Mouse (Mus musculus) frontal cortex, adult 2 months (tissue): ENCODE results near the gene Gpr137. TPM values are rescaled to one million over a fixed set of nuclear protein-coding genes. Genes with fewer than 3 reads are reported as not detected.

ENCODE experiments used
- DNase-seq, 2 experiments: peaks; one replicate each; pipeline ENCODE4 v3.0.0; 2022; ENCODE audit warnings: low spot score in 1 of 2; ENCODE audit errors: extremely low spot score in 1 of 2
- polyA plus RNA-seq: library from polyadenylated mRNA; depleted of rRNA; stranded (reverse); fragments of >200 nt; gene quantifications from 2 replicates; pipeline ENCODE4 v1.2.3, GENCODE M21; 2012

Gpr137 gene
- polyA plus RNA-seq, 1 experiment = 105 TPM

DNA sequence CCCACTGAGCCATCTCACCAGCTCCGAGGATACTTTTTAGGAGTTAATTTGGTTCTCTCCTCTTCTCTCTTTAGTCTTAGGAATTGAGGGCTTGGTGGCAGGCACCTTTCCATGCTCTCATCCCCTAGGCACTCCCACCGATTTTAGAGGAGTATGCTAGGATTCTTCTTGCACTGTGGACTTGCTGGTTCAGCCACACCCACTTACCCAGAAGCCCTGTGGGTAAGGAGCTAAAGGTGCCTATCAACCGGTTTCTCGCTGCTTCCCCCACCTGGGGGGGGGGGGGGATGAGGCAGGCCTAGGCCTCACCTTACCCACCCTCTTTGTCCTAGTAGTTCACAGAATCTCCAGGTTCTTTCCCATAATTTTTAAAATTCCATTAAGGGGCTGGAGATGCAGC is 5.5 kb upstream of the Gpr137 start:
- no peak for DNase-seq

DNA sequence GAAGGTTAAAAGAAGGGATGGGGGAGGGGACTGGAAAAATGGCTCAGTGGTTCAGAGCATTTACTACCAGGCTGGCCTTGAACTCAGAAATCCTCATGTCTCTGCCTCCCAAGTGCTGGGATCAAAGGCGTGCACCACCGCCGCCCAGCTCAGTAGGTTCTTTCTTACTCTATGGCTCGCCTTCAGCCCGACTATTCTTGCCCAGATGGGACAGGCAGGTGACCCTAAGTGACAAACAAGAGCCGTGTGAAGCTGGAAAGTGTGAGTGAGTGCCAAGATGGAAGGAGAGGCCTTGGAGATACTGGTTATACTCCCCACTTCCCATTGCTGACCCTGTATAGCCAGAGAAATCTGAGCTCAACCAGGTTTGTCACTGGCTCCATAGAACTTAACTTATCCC is 1.4 kb upstream of the Gpr137 start:
- no peak for DNase-seq

DNA sequence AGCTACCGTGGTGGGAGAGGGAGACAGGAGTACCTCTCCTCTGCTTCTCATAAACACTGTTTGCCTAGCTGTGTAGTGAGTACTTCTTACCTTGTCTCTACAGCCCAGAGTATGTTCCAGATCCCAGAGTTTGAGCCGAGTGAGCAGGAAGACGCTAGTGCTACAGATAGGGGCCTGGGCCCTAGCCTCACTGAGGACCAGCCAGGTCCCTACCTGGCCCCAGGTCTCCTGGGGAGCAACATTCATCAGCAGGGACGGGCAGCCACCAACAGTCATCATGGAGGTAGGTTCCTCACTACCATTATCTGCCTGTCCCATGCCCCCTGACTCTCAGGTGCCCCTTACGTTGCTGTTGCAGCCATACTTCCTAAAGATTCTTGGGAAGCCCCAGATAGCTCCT is 484 bp upstream of the Gpr137 start:
- DNase-seq = no peak

DNA sequence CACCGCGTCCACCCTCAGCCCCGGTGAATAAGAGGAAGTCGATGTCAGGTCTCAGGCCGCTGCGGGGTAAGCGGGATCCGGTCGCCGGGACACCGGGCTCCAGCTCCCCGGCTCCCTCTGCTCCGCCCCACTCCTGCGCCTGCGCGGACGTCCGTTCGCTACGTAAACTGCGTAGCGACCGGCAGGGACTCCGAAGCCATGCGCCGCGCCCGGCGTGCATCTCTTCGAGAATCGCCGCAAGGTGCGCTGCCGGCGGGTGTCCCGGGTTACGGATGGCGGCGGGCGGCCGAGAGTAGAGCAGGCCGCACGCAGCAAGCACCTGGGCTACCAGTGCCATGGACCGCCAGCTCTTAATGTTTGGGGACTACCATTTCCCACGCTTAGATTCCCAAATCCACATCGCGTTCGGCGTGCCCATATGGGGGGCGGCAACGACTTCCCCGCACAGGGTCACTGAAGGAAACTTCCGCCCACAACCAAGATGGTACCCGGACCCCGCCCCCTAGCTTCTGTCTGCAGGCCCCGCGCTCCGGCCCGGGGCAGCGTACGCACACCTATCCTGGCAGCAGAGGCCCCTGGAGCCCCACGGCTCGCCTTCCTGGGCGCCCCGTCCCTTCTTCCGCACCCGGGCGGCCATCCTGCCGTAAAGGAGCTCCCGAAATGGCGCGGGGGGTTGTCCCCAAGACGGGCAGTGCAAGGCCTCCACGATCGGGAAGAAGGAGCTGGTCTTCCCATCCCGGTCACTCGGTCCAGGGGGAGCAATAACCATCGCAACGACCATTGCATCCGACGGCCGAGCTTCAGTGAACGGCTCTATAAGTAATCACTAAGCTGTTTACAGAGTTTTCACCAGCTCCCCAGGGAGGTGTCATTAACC is 670 bp downstream of the Gpr137 start, which contains the start of gene Bad:
Gene Bad (plus strand): TSS at position 490 of the 877 bp plus-strand sequence.
- DNase-seq = peak; percentile 77 to 94

DNA sequence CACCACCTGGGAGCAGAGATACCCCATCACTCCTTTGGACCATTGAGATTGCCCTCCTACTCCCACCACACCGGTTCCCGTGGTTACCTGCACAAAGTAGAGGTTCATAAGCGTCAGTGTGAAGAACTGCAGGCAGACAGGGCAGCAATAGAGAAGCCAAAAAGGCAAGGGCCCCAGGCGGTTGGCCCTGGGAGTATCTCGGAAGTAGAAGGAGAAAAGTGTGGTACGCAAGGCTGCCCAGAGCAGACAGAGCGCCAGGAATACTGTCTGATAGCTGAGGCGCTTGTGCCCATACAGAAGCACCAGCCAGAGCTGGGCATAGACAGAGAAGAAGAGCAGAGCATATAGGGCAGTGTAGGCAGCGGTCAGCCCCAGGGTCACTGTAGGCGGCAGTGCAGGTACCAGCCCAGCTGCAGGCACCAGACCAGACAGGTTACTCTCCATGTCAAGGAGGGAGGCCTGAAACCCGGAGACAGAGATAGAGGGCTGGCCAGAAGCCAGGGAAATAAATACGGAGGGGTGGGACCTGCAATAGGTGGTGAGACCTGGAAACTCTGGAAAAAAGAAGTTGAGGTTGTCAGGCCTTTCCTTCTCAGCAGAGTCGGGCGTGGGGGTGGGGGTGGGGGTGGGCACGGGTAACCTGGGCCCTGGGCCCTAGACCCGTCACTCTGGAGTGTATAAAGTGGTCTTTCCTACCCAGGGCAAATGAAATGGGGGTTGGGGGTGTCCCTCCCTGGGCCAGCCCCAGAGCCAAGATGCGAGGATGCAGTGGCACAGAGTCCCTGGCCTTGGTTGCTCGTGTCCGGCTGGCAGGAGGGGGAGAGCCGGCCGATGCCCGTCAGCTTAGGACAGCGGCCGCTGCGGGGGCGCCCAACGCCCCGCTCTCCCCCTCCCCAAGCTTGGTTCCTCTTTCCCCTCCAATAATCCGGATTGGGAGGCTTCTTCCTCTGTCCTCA is 1.6 kb downstream of the Gpr137 start:
- DNase-seq = no peak

DNA sequence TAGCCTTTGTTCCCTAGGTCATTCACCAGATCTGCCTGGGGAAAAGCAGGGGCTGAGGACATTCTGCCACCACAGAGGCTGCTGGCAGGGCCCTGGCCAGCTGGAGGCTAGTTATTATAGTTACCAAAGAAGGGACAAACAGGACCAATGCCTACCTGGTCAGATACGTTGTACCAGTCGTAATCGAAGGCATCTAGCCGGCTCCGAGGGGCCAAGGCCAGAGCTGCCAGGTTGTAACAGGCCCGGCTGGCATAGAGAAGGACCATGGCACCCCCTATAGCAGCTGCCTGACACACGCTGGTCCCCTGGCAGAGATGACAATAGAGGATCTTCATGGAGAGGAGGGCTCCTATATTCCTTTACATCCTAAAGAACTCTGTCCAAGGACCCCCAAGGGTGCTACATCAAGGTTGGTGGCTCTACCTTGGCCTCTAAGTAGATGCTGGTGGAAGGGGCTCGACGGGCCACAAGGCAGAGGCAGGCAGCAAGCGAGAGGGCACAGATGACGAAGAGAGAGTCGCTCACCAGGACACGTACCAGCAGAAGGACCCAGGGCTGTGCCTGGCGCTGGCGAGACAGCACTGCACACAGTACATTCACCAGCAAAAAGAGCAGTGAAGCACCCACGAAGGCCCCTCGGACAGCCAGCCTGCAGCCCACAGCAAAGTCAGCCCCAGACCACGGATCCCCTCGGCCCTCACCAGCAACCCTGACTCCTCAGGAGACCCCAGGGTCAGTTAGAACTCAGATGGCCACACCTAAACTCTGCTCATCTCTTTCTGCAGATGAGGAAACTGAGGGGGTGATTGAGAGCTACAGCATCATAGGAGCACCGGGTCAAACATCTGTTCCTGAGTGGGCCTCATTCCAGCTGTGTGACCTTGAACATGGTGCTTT is 2.9 kb downstream of the Gpr137 start:
- DNase-seq = no peak

DNA sequence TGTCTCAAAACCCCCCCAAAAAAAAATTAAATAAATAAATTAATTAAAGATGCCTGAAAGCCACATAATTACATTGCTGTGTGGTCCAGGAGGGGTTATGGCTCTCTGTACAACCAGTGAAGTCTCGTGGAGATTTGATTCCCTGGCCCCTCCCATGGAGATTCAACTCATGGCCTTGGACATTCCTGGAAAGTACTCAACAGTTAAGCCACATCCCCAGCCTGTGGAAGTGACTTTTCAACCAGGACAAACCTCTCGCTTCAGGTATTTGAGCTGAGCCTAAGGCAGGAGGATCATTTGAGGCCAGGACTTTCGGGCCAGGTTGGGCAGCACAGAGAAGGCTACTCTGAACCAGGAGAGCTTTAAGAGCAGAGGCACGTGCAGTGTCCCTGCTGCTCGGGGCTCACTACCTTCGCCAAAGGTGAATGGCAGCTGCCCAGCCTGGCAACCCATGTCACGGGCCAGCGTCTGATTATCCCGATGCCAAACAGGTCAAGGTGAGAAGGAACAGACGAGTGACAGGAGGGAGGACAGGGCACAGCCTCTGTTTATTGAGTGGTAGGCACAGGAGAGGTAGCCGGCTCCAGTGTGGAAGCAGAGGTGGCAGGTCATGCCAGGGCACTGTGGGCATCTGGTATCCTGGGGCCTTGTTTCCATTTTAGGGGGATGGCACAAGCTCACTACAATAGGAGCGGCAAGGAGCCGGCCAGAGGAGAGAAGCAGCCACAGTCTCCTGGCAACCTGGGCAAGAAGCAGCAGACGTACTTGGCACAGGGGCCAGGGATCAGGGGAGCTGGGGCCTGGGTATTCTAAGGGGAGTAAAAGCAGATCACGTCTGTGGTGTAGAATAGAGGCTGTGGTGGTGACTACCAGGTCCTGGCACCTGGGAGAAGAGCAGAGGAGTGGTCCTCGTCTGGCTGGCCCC is 4.5 kb downstream of the Gpr137 start:
- no peak for DNase-seq

DNA sequence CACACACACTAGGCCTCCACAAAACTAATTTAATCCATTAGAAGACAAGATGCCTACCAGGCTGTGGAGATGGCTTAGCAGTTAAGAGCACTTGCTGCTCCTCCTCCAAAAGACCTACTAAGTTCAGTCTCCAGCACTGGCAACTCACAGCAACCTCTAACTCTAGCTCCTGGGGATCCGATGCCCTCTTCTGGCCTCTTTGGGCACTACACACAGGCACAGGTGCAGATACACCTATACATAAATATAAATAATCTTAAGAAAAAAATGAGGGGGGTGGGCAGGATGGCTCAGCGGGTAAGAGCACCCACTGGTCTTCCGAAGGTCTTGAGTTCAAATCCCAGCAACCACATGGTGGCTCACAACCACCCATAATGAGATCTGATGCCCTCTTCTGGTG is 6.0 kb downstream of the Gpr137 start:
- no peak for DNase-seq

GRCm38 (mm10) chr19:6934195-6934977 is 7.9 kb downstream of the Gpr137 start, which contains the start of gene Kcnk4:
Gene Kcnk4, minus strand, starts transcription at chr19:6934515.
- no peak for DNase-seq

DNA sequence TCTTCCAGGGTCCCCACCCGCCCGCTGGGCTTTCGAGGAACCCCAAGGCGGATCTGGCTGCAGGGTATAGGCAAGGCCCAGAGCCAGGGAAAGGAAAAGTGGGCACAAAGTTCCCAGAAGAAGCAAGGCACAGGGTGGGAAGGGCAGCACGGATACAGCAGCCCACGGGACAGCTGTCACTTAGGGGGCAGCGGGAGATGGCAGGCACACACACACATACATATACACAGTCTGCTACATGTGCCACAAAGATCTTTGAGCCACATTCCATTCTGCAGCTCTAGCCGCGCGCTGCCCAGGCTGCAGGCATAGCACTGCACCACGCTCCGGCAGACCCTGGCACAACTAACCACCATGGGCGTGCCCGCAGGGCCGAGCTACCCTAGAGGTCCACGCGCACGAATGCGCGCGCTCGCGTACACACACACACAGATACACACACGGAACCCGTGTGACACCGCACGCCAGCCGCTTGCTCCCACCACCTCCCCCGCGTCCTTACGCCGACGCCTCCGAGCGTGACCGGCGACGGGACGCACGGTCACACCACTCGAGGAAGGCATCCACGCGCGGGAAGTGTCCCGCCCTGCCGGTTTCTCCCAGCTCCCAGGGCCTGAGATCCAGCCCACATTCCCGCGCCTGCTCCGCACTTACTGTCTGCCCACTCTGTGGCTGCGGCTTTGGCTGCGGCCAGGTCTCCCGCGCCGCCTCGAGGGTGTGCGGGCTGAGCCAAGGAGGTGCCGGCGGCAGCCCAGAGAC is 8.7 kb downstream of the Gpr137 start:
- peak in 1 of 2 experiments; percentile 65 for DNase-seq

DNA sequence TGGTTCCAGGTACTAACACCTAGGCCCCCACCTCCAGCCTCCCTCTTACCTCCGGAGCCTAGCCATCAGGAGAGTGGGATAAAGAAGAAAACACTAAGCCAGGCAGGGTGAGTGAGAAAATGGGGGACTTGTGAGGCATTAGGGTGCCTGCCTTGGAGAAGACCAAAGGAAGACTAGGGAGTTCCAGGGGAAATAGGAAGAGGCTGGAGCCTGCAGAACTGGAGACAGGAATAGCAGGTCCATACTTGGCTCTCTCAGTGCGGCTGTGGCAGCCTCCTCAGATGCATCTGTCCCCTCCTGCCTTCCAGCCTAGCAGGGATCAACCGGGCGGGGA is 9.2 kb downstream of the Gpr137 start:
- no peak for DNase-seq

DNA sequence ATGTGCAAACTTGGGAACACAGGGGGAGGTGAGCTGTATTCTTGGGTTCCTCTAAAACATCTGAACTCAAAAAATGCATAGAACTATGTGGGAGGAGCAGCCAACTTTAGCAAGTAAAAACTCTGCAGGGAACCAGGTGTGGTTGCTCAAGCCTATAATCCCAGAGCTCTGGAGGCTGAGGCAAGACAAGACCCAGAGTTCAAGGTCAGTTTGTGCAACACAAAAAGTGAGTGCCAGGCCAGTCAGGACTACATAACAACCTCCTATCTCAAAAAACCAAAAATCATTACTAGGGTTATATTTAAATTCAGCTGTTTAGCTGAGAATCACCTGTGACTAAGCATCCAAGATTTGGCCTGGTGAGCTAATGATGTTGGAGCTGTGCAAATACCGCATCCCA is 10.3 kb downstream of the Gpr137 start:
- DNase-seq = no peak

- no peak for DNase-seq
These were observed 11.3 kb downstream of the Gpr137 start for GRCm38 (mm10) chr19:6931002-6931401.

GRCm38 (mm10) chr19:6928080-6928479 is 14.2 kb downstream of the Gpr137 start:
- no peak for DNase-seq

GRCm38 (mm10) chr19:6926559-6927255 is 15.6 kb downstream of the Gpr137 start:
- no peak for DNase-seq

DNA sequence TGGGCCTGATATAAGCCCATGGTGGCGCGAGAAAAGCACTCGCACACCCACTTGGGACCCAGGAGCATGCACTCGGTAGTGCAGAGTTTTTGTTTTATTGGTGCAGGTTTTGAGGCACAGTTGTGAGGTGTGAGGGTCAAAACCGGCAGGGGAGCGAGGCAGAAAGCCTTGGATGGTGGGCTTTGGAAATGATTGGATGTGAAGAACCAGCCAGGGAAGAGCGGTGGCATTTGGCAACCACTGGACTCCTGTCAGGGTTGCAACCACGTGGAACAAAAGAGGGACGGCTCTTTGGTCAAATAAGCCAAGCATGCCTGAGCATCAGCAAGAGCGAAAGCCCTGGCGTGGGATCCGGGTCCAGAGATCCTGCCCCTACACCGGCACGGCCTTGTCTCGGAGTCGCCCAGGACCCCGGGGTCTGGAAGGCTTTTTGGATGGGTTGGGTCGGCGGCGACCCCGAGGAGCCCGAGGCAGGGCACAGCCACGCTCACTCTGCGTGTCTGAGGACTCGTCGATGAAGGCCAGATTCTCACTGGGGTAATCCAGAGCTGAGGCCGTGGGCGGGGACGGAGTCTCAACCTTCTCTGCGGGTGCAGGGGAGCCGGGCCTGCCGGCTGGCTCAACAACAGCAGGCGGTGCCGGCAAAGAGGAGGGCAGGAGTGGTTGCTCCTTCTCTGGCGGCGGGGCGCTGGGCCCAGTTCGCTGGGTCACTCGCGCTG is 16.5 kb downstream of the Gpr137 start:
- no peak for DNase-seq

- DNase-seq = no peak
These were observed 17.0 kb downstream of the Gpr137 start, which contains the start of gene Catsperz for GRCm38 (mm10) chr19:6925307-6925573. Gene Catsperz, minus strand, starts transcription at chr19:6925380.
